Mouse (Mus musculus): ENCODE data around the gene Gm8994. TPM values are rescaled to one million over a fixed set of nuclear protein-coding genes. Genes with fewer than 3 reads are reported as not detected.

Gene Gm8994
- polyA plus RNA-seq, 1 experiment from 2014 or later: not detected

GRCm38 (mm10) chr6:136340669-136341068, 13.3 kb downstream of the Gm8994 start:
- ATAC-seq (ENCODE audit: insufficient read depth) (no peak), DNase-seq (peak; percentile 11)
- Histone ChIP-seq H3K9ac (no peak overlapping the region), H3K27me3 (ENCODE audit: insufficient read depth, low read length) (no peaks in the 10 kb centered on the region), H3K4me2 (no peak overlapping the region), H3K4me1 (ENCODE audit: insufficient read depth) (no peaks in the 10 kb centered on the region), H3K27ac (ENCODE audit: low read depth) (no peak overlapping the region), H3K9me3 (ENCODE audit: low read depth, low read length) (no peaks in the 10 kb centered on the region), H3K4me3 (ENCODE audit: low read depth, low read length) (no peak overlapping the region), H3K36me3 (ENCODE audit: insufficient read depth) (no peaks in the 10 kb centered on the region)
- no peak for TF ChIP-seq CTCF (IDR thresholded peaks at IDR 0.05; ENCODE audit: low read depth)
- WGBS: 40% methylated on average over 5 of the region's 5 CpGs

GRCm38 (mm10) chr6:136341093-136341492, 13.8 kb downstream of the Gm8994 start:
- H3K36me3 ChIP-seq (ENCODE audit: insufficient read depth): no peaks in the 10 kb centered on the region
- ATAC-seq (ENCODE audit: insufficient read depth): no peak
- H3K4me3 ChIP-seq (ENCODE audit: low read depth, low read length): no peak overlapping the region
- H3K4me1 ChIP-seq (ENCODE audit: insufficient read depth): no peaks in the 10 kb centered on the region
- WGBS: 83% methylated on average over 1 of the region's 1 CpGs
- no peak overlapping the region for H3K9ac ChIP-seq
- H3K27ac ChIP-seq (ENCODE audit: low read depth): no peak overlapping the region
- no peaks in the 10 kb centered on the region for H3K9me3 ChIP-seq (ENCODE audit: low read depth, low read length)
- no peaks in the 10 kb centered on the region for H3K27me3 ChIP-seq (ENCODE audit: insufficient read depth, low read length)
- DNase-seq: no peak
- no peak for TF ChIP-seq CTCF (IDR thresholded peaks at IDR 0.05; ENCODE audit: low read depth)
- H3K4me2 ChIP-seq: no peak overlapping the region

GRCm38 (mm10) chr6:136343868-136344267, 16.5 kb downstream of the Gm8994 start:
- no peak for DNase-seq
- H3K4me2 ChIP-seq: no peak overlapping the region
- TF ChIP-seq CTCF (IDR thresholded peaks at IDR 0.05; ENCODE audit: low read depth): no peak
- H3K4me1 ChIP-seq (ENCODE audit: insufficient read depth): no peaks in the 10 kb centered on the region
- no peak overlapping the region for H3K4me3 ChIP-seq (ENCODE audit: low read depth, low read length)
- 74% methylated on average over 7 of the region's 7 CpGs for WGBS
- H3K27me3 ChIP-seq (ENCODE audit: insufficient read depth, low read length): no peaks in the 10 kb centered on the region
- no peaks in the 10 kb centered on the region for H3K9me3 ChIP-seq (ENCODE audit: low read depth, low read length)
- ATAC-seq (ENCODE audit: insufficient read depth): no peak
- H3K9ac ChIP-seq: no peak overlapping the region
- no peak overlapping the region for H3K27ac ChIP-seq (ENCODE audit: low read depth)
- no peaks in the 10 kb centered on the region for H3K36me3 ChIP-seq (ENCODE audit: insufficient read depth)

- H3K27me3 ChIP-seq (ENCODE audit: insufficient read depth, low read length): no peaks in the 10 kb centered on the region
- H3K4me3 ChIP-seq (ENCODE audit: low read depth, low read length): no peak overlapping the region
- H3K9me3 ChIP-seq (ENCODE audit: low read depth, low read length): no peaks in the 10 kb centered on the region
- no peak overlapping the region for H3K4me2 ChIP-seq
- ATAC-seq (ENCODE audit: insufficient read depth): no peak
- DNase-seq: no peak
- H3K9ac ChIP-seq: no peak overlapping the region
- H3K27ac ChIP-seq (ENCODE audit: low read depth): no peak overlapping the region
- H3K4me1 ChIP-seq (ENCODE audit: insufficient read depth): no peaks in the 10 kb centered on the region
- TF ChIP-seq CTCF (IDR thresholded peaks at IDR 0.05; ENCODE audit: low read depth): no peak
- 88% methylated on average over 6 of the region's 6 CpGs for WGBS
- H3K36me3 ChIP-seq (ENCODE audit: insufficient read depth): no peaks in the 10 kb centered on the region
Measured at GRCm38 (mm10) chr6:136345034-136345433, 17.7 kb downstream of the Gm8994 start.

GRCm38 (mm10) chr6:136345641-136346040, 18.3 kb downstream of the Gm8994 start:
- DNase-seq (no peak), ATAC-seq (ENCODE audit: insufficient read depth) (no peak)
- no peaks in the 10 kb centered on the region for H3K27me3 ChIP-seq (ENCODE audit: insufficient read depth, low read length)
- no peaks in the 10 kb centered on the region for H3K36me3 ChIP-seq (ENCODE audit: insufficient read depth)
- no peak overlapping the region for H3K27ac ChIP-seq (ENCODE audit: low read depth)
- no peaks in the 10 kb centered on the region for H3K9me3 ChIP-seq (ENCODE audit: low read depth, low read length)
- no peaks in the 10 kb centered on the region for H3K4me1 ChIP-seq (ENCODE audit: insufficient read depth)
- H3K9ac ChIP-seq: no peak overlapping the region
- TF ChIP-seq CTCF (IDR thresholded peaks at IDR 0.05; ENCODE audit: low read depth): no peak
- no peak overlapping the region for H3K4me3 ChIP-seq (ENCODE audit: low read depth, low read length)
- H3K4me2 ChIP-seq: no peak overlapping the region
- 85% methylated on average over 7 of the region's 7 CpGs for WGBS

- 0 out of 2 replicates have a peak, but pooled peaks have one; percentile 9 for TF ChIP-seq CTCF (IDR thresholded peaks at IDR 0.05; ENCODE audit: low read depth)
- no peaks in the 10 kb centered on the region for H3K36me3 ChIP-seq (ENCODE audit: insufficient read depth)
- H3K4me3 ChIP-seq (ENCODE audit: low read depth, low read length): no peak overlapping the region
- no peak for DNase-seq
- no peaks in the 10 kb centered on the region for H3K9me3 ChIP-seq (ENCODE audit: low read depth, low read length)
- H3K4me1 ChIP-seq (ENCODE audit: insufficient read depth): no peaks in the 10 kb centered on the region
- H3K9ac ChIP-seq: no peak overlapping the region
- H3K27ac ChIP-seq (ENCODE audit: low read depth): no peak overlapping the region
- H3K4me2 ChIP-seq: no peak overlapping the region
- 55% methylated on average over 5 of the region's 5 CpGs for WGBS
- ATAC-seq (ENCODE audit: insufficient read depth): no peak
- no peaks in the 10 kb centered on the region for H3K27me3 ChIP-seq (ENCODE audit: insufficient read depth, low read length)
Measured at GRCm38 (mm10) chr6:136347053-136347452, 19.7 kb downstream of the Gm8994 start.

- no peak overlapping the region for H3K4me3 ChIP-seq (ENCODE audit: low read depth, low read length)
- no peaks in the 10 kb centered on the region for H3K4me1 ChIP-seq (ENCODE audit: insufficient read depth)
- no peak for ATAC-seq (ENCODE audit: insufficient read depth)
- WGBS: 46% methylated on average over 9 of the region's 9 CpGs
- no peak for DNase-seq
- H3K27ac ChIP-seq (ENCODE audit: low read depth): no peak overlapping the region
- no peak for TF ChIP-seq CTCF (IDR thresholded peaks at IDR 0.05; ENCODE audit: low read depth)
- no peaks in the 10 kb centered on the region for H3K27me3 ChIP-seq (ENCODE audit: insufficient read depth, low read length)
- H3K4me2 ChIP-seq: no peak overlapping the region
- H3K9me3 ChIP-seq (ENCODE audit: low read depth, low read length): no peaks in the 10 kb centered on the region
- no peaks in the 10 kb centered on the region for H3K36me3 ChIP-seq (ENCODE audit: insufficient read depth)
- H3K9ac ChIP-seq: no peak overlapping the region
Measured at GRCm38 (mm10) chr6:136347631-136348030, 20.3 kb downstream of the Gm8994 start.
